Mouse (Mus musculus) liver, adult 2 months (tissue): ENCODE measurements around the gene Tcf7. TPM values are rescaled to one million over a fixed set of nuclear protein-coding genes. Genes with fewer than 3 reads are reported as not detected.
A peak's percentile ranks its signal among the peaks of the same experiment; 100 is the strongest.

ENCODE experiments used
- DNase-seq: peaks from one replicate; pipeline ENCODE4 v3.0.0-alpha.2; 2011; ENCODE audit warnings: low read depth, low spot score; ENCODE audit errors: extremely low read depth
- H3K27ac ChIP-seq: fragments of 200-500 bp; replicated peaks from 2 replicates; pipeline ENCODE4 v1.5.1; 2012; ENCODE audit warnings: low read depth, mild to moderate bottlenecking, control low read depth, inconsistent platforms, low read length; ENCODE audit not compliant: insufficient read depth
- H3K27me3 ChIP-seq: fragments of 200-500 bp; 2 replicates; pipeline ENCODE4 v1.6.1; 2012; ENCODE audit warnings: mild to moderate bottlenecking, moderate library complexity, low read length, inconsistent platforms; ENCODE audit not compliant: control insufficient read depth, insufficient read depth
- H3K36me3 ChIP-seq: fragments of 200-500 bp; 2 replicates; pipeline ENCODE4 v1.6.1; 2012; ENCODE audit warnings: low read length, inconsistent platforms; ENCODE audit not compliant: control insufficient read depth, insufficient read depth
- H3K4me1 ChIP-seq: fragments of 200-500 bp; 2 replicates; pipeline ENCODE4 v1.6.1; 2011; ENCODE audit warnings: low read length; ENCODE audit not compliant: control insufficient read depth, insufficient read depth
- H3K4me3 ChIP-seq: fragments of 200-500 bp; 2 replicates; pipeline ENCODE4 v1.5.1; 2011; ENCODE audit warnings: low read depth, mild to moderate bottlenecking, control low read depth, low read length, moderate library complexity; ENCODE audit not compliant: insufficient read depth
- H3K79me2 ChIP-seq: fragments of 200-500 bp; 2 replicates; pipeline ENCODE4 v1.6.1; 2012; ENCODE audit warnings: inconsistent platforms, mild to moderate bottlenecking, low read length, moderate library complexity; ENCODE audit not compliant: control insufficient read depth, insufficient read depth
- H3K9ac ChIP-seq: fragments of 200-500 bp; 2 replicates; pipeline ENCODE4 v1.6.1; 2012; ENCODE audit warnings: low read depth, mild to moderate bottlenecking, control low read depth, inconsistent platforms, low read length
- CTCF ChIP-seq: fragments of 200-500 bp; IDR thresholded peaks from 2 replicates; pipeline ENCODE4 v1.5.1; 2011; ENCODE audit warnings: low read depth, low read length, control low read depth
- POLR2A ChIP-seq: fragments of 200-500 bp; IDR thresholded peaks from 2 replicates; pipeline ENCODE4 v1.6.1; 2011; ENCODE audit warnings: low read length, control low read depth; ENCODE audit not compliant: insufficient read depth; ENCODE audit errors: extremely low read depth
- WGBS: fragments of 180-500 bp; shearing (Covaris S2); methylation state at CpG from one replicate; pipeline ENCODE4 v1.1.7; 2018; 5-methylcytosine and 5-hydroxymethylcytosine counted together
- polyA plus RNA-seq: library from polyadenylated mRNA; depleted of rRNA; stranded (reverse); fragments of >200 nt; gene quantifications from 2 replicates; pipeline ENCODE4 v1.2.3, GENCODE M21; 2012
- total RNA-seq: library from RNA; depleted of rRNA; stranded (reverse); fragments of >200 nt; gene quantifications from 2 replicates; pipeline ENCODE4 v1.2.3, GENCODE M21; 2014

The Tcf7 gene
- total and polyA plus RNA-seq, 2 experiments: 1.1 to 7.5 TPM

GRCm38 (mm10) chr11:52292894-52293293, 10.1 kb upstream of the Tcf7 start:
- H3K9ac ChIP-seq: no peak overlapping the region
- no peaks in the 10 kb centered on the region; the same call in 1 of the 2 replicates for H3K27me3 ChIP-seq
- DNase-seq: no peak
- no peaks in the 10 kb centered on the region for H3K36me3 ChIP-seq
- 83% methylated on average over 6 of the region's 6 CpGs for WGBS
- H3K79me2 ChIP-seq: no peaks in the 10 kb centered on the region
- H3K4me3 ChIP-seq: no peak overlapping the region
- no peaks in the 10 kb centered on the region for H3K4me1 ChIP-seq
- no peak for TF ChIP-seq POLR2A
- TF ChIP-seq CTCF: no peak
- no peak overlapping the region for H3K27ac ChIP-seq

GRCm38 (mm10) chr11:52292346-52292745, 9.5 kb upstream of the Tcf7 start:
- no peaks in the 10 kb centered on the region; the same call in 1 of the 2 replicates for H3K27me3 ChIP-seq
- no peak overlapping the region for H3K27ac ChIP-seq
- no peak overlapping the region for H3K9ac ChIP-seq
- WGBS: 78% methylated on average over 7 of the region's 7 CpGs
- TF ChIP-seq POLR2A (no peak), CTCF (no peak)
- no peaks in the 10 kb centered on the region for H3K79me2 ChIP-seq
- H3K36me3 ChIP-seq: no peaks in the 10 kb centered on the region
- DNase-seq: no peak
- H3K4me1 ChIP-seq: no peaks in the 10 kb centered on the region
- H3K4me3 ChIP-seq: no peak overlapping the region

- H3K36me3 ChIP-seq: no peaks in the 10 kb centered on the region
- peaks cover 9% of the 10 kb centered on the region for H3K4me1 ChIP-seq
- H3K27me3 ChIP-seq: no peaks in the 10 kb centered on the region
- H3K79me2 ChIP-seq: no peaks in the 10 kb centered on the region
- H3K27ac ChIP-seq: no peak overlapping the region
- no peak overlapping the region for H3K9ac ChIP-seq
- no peak for DNase-seq
- TF ChIP-seq CTCF: no peak
- no peak for TF ChIP-seq POLR2A
- WGBS: 68% methylated on average over 4 of the region's 4 CpGs
- no peak overlapping the region for H3K4me3 ChIP-seq
Observed at GRCm38 (mm10) chr11:52286958-52287305, 4.1 kb upstream of the Tcf7 start.

- Histone ChIP-seq H3K27ac (no peak overlapping the region), H3K27me3 (no peaks in the 10 kb centered on the region), H3K9ac (no peak overlapping the region), H3K36me3 (no peaks in the 10 kb centered on the region), H3K79me2 (no peaks in the 10 kb centered on the region), H3K4me1 (peaks cover 9% of the 10 kb centered on the region), H3K4me3 (no peak overlapping the region)
- TF ChIP-seq CTCF (no peak), POLR2A (no peak)
- WGBS: 79% methylated on average over 16 of the region's 16 CpGs
- no peak for DNase-seq
Observed at GRCm38 (mm10) chr11:52286301-52286957, 3.6 kb upstream of the Tcf7 start.

DNA sequence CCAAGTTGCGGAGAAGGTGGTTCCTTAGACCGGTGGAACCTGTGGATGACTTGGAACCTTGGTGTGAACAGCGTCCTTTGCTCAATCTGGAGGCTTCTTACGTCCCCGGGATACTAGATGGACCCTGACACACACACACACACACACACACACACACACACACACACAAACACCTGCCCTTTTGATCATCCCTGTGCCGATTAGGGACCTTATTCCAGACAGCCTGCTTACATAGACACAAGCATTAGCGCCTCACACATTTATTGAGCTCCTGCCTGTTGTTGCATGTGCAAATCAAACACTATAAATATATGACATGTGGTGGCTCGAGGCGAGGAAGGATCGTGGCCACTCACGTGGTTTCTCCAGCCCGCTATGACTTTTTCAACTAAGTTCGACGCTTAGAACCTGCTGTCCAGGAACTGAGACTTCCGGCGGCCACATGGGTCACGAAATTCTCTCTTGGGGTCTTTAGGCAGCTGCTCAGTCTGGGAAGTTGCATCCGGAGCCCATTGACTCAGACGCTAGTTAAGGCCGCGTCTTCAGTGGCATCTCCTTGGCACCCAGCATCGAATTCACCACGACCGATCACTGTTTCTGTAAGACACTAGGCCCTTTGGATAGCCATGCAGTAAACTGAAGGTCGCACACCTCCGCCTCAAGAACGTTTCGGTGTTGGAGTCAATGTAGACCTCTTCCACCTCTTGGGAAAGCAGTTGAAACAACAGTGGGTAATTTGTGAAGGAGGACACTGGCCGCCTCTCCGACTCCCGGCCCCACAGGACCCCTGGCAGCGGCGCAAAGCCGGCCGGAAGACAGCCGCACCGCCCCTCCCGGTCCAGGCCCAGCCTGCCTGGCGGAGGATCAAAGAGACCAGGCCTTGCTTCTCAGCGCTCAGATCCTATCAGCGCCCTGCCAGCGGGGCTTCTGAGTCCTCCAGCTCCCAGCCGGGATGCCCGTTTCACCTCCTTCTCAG, 1.1 kb upstream of the Tcf7 start:
- peak overlapping the region; percentile 63 for H3K9ac ChIP-seq
- H3K4me1 ChIP-seq: peaks cover 9% of the 10 kb centered on the region
- no peak overlapping the region; the same call in 1 of the 2 replicates for H3K27ac ChIP-seq
- no peaks in the 10 kb centered on the region for H3K79me2 ChIP-seq
- H3K4me3 ChIP-seq: peak overlapping the region; percentile 39
- TF ChIP-seq CTCF: no peak
- TF ChIP-seq POLR2A: no peak
- H3K27me3 ChIP-seq: no peaks in the 10 kb centered on the region
- no peaks in the 10 kb centered on the region for H3K36me3 ChIP-seq
- DNase-seq: peak; percentile 66
- WGBS: 21% methylated on average over 44 of the region's 44 CpGs
